Mouse (Mus musculus) skeletal muscle tissue, postnatal 0 days (tissue): ENCODE data around the gene Olfr1463. TPM values are rescaled to one million over a fixed set of nuclear protein-coding genes. Genes with fewer than 3 reads are reported as not detected.

ENCODE experiments used
- polyA plus RNA-seq: library from polyadenylated mRNA; unstranded; fragments of >200 nt; fragmentation: Nextera tagmentation; extraction: Ambion mirVana; gene quantifications from 2 replicates; pipeline ENCODE4 v1.2.1, GENCODE M21; 2015

The Olfr1463 gene
- polyA plus RNA-seq, result not detected in 2 replicates

DNA sequence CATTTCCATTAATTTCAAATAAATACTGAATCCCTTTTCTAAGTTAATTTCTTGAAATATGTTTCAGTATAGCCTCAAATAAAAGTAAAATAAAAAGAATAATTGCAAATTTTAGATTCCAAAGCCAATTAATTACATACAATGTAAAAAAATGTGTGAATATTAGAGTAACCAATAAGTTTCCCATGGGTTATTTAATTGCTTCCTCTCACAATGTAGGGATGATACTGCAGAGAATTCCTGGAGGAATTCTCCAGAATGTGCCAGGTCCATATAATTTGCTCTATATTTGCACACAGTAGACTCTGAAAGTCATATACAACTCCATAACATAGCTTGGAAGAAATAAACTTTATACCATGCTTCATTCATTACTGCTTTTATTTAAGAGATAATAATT lies at the start of gene Olfr1463:
Gene Olfr1463 (plus strand): TSS at position 301 of the 400 bp plus-strand sequence.

DNA sequence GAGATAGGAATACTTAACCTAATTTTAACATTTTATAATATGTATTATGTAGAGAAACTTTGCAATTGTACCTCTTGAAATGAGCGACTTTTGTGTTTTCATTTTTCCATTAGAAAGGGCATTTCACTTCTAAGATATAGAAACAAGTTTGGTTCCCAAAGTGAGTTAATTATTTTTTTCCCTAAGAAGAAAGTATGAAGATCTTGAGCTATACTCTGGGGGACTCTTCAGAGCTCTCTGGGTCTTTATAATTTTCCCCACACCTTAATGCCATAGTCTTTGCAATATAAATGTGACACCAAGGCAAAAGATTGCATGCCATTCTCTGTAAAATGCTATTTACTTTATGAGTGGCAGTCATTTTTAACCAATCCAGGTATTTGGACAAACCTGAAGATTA lies 45.7 kb upstream of the Olfr1463 start, which contains the start of gene Olfr1462:
Gene Olfr1462 (plus strand): TSS at position 301 of the 400 bp plus-strand sequence.

Other genes with a start within 250 kb of the Olfr1463 start
- gene Olfr1451, start 236.3 kb upstream of the Olfr1463 start, polyA plus RNA-seq, result not detected in 2 replicates
- gene Olfr1453, start 203.0 kb upstream of the Olfr1463 start, polyA plus RNA-seq, result not detected in 2 replicates
- gene Olfr1454, start 170.7 kb upstream of the Olfr1463 start, polyA plus RNA-seq, result not detected in 2 replicates
- not detected in 2 replicates for gene Olfr1457, start 133.4 kb upstream of the Olfr1463 start, polyA plus RNA-seq
- gene Olfr1458, start 124.6 kb upstream of the Olfr1463 start, polyA plus RNA-seq, result not detected in 2 replicates
- not detected in 2 replicates for gene Olfr1459, start 81.8 kb upstream of the Olfr1463 start, polyA plus RNA-seq
- not detected in 2 replicates for gene Olfr1461, start 68.3 kb upstream of the Olfr1463 start, polyA plus RNA-seq
- gene Olfr1462, start 45.6 kb upstream of the Olfr1463 start, polyA plus RNA-seq, result not detected in 2 replicates
- gene Olfr1465, start 84.2 kb downstream of the Olfr1463 start, polyA plus RNA-seq, result not detected in 2 replicates
- not detected in 2 replicates for gene Olfr1466, start 107.5 kb downstream of the Olfr1463 start, polyA plus RNA-seq
- gene Olfr1467, start 130.9 kb downstream of the Olfr1463 start, polyA plus RNA-seq, result not detected in 2 replicates
- gene Olfr1469, start 176.5 kb downstream of the Olfr1463 start, polyA plus RNA-seq, result not detected in 2 replicates
- not detected in 2 replicates for gene Olfr1471, start 212.1 kb downstream of the Olfr1463 start, polyA plus RNA-seq
- gene Olfr1472, start 224.8 kb downstream of the Olfr1463 start, polyA plus RNA-seq, result not detected in 2 replicates
- not detected in 2 replicates for gene Olfr1474, start 238.2 kb downstream of the Olfr1463 start, polyA plus RNA-seq
- not detected in 2 replicates for gene Olfr1475, start 248.9 kb downstream of the Olfr1463 start, polyA plus RNA-seq